Mouse (Mus musculus): ENCODE results near the gene Mboat2.

DNA sequence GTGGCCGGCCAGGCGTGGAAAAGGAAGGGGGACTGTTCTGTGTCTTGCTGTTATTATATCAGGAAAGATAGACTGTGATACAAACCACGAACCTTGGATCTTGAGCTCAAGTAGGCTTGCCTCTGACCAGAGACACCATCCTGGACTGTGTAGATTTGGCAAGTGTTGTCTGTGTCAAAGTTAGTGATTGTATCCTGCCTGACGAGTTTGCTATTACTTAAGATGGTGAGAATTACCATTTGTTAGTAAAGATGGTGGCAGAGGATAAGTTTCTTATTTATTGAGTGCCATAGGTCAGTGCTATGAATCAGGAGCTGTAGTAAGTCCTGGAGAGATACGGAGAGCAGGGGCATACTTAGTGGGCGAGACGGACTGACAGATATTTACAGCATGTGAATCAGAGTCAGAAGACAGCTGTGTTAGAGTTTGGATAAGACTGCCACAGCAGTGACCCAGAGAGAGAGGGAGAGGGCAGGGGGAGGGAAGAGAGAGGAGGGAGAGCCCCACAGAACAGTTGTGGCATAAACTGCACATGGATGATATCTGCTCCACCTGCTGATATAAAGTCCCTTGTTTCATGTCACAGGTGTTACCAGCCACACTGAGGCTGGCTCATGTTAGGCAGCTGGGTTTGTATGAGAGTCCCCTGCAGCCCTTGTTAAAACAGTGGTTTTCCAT lies 12.9 kb downstream of the Mboat2 start:
- TF ChIP-seq CTCF (IDR thresholded peaks at IDR 0.05; ENCODE audit: low read depth) (no peak), EP300 (IDR thresholded peaks at IDR 0.05; ENCODE audit: low read depth) (no peak)

Measured in heart, postnatal 0 days (tissue).